Mouse (Mus musculus) liver, adult 2 months (tissue): ENCODE results near the gene Snx15. TPM values are rescaled to one million over a fixed set of nuclear protein-coding genes. Genes with fewer than 3 reads are reported as not detected.

Experiments used
- DNase-seq: peaks from one replicate; pipeline ENCODE4 v3.0.0-alpha.2; 2011; ENCODE audit warnings: low read depth, low spot score; ENCODE audit errors: extremely low read depth
- H3K27ac ChIP-seq: fragments of 200-500 bp; replicated peaks from 2 replicates; pipeline ENCODE4 v1.5.1; 2012; ENCODE audit warnings: low read depth, mild to moderate bottlenecking, control low read depth, inconsistent platforms, low read length; ENCODE audit not compliant: insufficient read depth
- H3K27me3 ChIP-seq: fragments of 200-500 bp; 2 replicates; pipeline ENCODE4 v1.6.1; 2012; ENCODE audit warnings: mild to moderate bottlenecking, moderate library complexity, low read length, inconsistent platforms; ENCODE audit not compliant: control insufficient read depth, insufficient read depth
- H3K36me3 ChIP-seq: fragments of 200-500 bp; 2 replicates; pipeline ENCODE4 v1.6.1; 2012; ENCODE audit warnings: low read length, inconsistent platforms; ENCODE audit not compliant: control insufficient read depth, insufficient read depth
- H3K4me1 ChIP-seq: fragments of 200-500 bp; 2 replicates; pipeline ENCODE4 v1.6.1; 2011; ENCODE audit warnings: low read length; ENCODE audit not compliant: control insufficient read depth, insufficient read depth
- H3K4me3 ChIP-seq: fragments of 200-500 bp; 2 replicates; pipeline ENCODE4 v1.5.1; 2011; ENCODE audit warnings: low read depth, mild to moderate bottlenecking, control low read depth, low read length, moderate library complexity; ENCODE audit not compliant: insufficient read depth
- H3K79me2 ChIP-seq: fragments of 200-500 bp; 2 replicates; pipeline ENCODE4 v1.6.1; 2012; ENCODE audit warnings: inconsistent platforms, mild to moderate bottlenecking, low read length, moderate library complexity; ENCODE audit not compliant: control insufficient read depth, insufficient read depth
- H3K9ac ChIP-seq: fragments of 200-500 bp; 2 replicates; pipeline ENCODE4 v1.6.1; 2012; ENCODE audit warnings: low read depth, mild to moderate bottlenecking, control low read depth, inconsistent platforms, low read length
- CTCF ChIP-seq: fragments of 200-500 bp; IDR thresholded peaks from 2 replicates; pipeline ENCODE4 v1.5.1; 2011; ENCODE audit warnings: low read depth, low read length, control low read depth
- POLR2A ChIP-seq: fragments of 200-500 bp; IDR thresholded peaks from 2 replicates; pipeline ENCODE4 v1.6.1; 2011; ENCODE audit warnings: low read length, control low read depth; ENCODE audit not compliant: insufficient read depth; ENCODE audit errors: extremely low read depth
- WGBS: fragments of 180-500 bp; shearing (Covaris S2); methylation state at CpG from one replicate; pipeline ENCODE4 v1.1.7; 2018; 5-methylcytosine and 5-hydroxymethylcytosine counted together
- polyA plus RNA-seq: library from polyadenylated mRNA; depleted of rRNA; stranded (reverse); fragments of >200 nt; gene quantifications from 2 replicates; pipeline ENCODE4 v1.2.3, GENCODE M21; 2012
- total RNA-seq: library from RNA; depleted of rRNA; stranded (reverse); fragments of >200 nt; gene quantifications from 2 replicates; pipeline ENCODE4 v1.2.3, GENCODE M21; 2014

Snx15 gene
- total and polyA plus RNA-seq, 2 experiments: 7.2 to 20.5 TPM

DNA sequence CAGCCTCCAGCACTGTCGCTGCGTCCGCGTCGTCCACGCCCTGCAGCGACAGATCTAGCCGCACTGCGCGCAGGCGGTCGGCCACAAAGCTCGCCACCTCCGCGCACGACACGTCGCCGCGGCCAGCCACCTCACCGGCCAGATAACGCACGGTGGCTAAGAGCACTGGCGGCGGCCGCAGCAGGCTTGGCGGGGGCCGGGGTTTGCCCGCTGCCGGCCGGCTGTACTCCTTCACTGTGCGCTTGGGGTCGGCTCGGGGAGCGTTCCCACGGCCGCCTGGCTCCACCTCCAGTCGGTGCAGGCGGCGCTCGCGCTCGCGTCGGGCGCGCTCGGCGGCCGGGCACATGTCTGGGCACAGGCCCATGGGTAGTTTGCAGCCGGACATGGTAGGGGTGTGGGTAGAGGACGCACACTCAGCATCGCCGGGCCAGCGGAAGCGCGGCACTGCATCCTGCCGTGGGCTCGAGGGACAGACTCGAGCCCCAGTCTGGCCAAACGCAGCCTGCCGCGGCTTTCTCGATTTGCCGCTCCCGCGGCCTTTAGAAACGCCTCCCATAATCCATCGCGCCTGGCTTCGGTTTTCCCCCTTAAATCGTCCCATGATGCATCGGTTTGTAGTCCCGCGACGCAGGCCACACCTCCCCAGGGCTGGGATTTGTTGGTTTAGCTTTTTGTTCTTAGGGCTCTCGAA, 10.0 kb downstream of the Snx15 start, which contains the start of gene Sac3d1:
Gene Sac3d1 (minus strand): TSS at position 665 of the 691 bp plus-strand sequence.
- Histone ChIP-seq H3K79me2 (no peaks in the 10 kb centered on the region), H3K4me3 (peak within 1 kb of the TSS; percentile 89), H3K27ac (peak within 1 kb of the TSS; percentile 74), H3K27me3 (no peaks in the 10 kb centered on the region), H3K36me3 (no peaks in the 10 kb centered on the region), H3K4me1 (0 out of 2 replicates have a peak, but pooled peaks cover 2% of the 10 kb centered on the region), H3K9ac (peak within 1 kb of the TSS; percentile 92)
- DNase-seq: peak; percentile 91
- TF ChIP-seq POLR2A (0 out of 2 replicates have a peak, but pooled peaks have one; percentile 39), CTCF (no peak)
- WGBS: under 1% methylated on average over 77 of the region's 77 CpGs

GRCm38 (mm10) chr19:6117346-6117985, 10.6 kb downstream of the Snx15 start:
- DNase-seq: no peak
- 4% methylated on average over 32 of the region's 32 CpGs for WGBS
- Histone ChIP-seq H3K4me1 (0 out of 2 replicates have a peak, but pooled peaks cover 2% of the 10 kb centered on the region), H3K27me3 (no peaks in the 10 kb centered on the region), H3K79me2 (no peaks in the 10 kb centered on the region), H3K27ac (peak overlapping the region; percentile 74), H3K36me3 (no peaks in the 10 kb centered on the region), H3K9ac (peak overlapping the region; percentile 92), H3K4me3 (peak overlapping the region; percentile 89)
- no peak for TF ChIP-seq CTCF
- TF ChIP-seq POLR2A: no peak

GRCm38 (mm10) chr19:6116113-6116850, 11.8 kb downstream of the Snx15 start:
- no peak overlapping the region for H3K9ac ChIP-seq
- no peak overlapping the region for H3K27ac ChIP-seq
- DNase-seq: no peak
- 89% methylated on average over 15 of the region's 15 CpGs for WGBS
- TF ChIP-seq POLR2A: no peak
- no peak for TF ChIP-seq CTCF
- H3K4me1 ChIP-seq: 0 out of 2 replicates have a peak, but pooled peaks cover 2% of the 10 kb centered on the region
- H3K79me2 ChIP-seq: no peaks in the 10 kb centered on the region
- H3K4me3 ChIP-seq: no peak overlapping the region
- no peaks in the 10 kb centered on the region for H3K27me3 ChIP-seq
- no peaks in the 10 kb centered on the region for H3K36me3 ChIP-seq

- Histone ChIP-seq H3K4me1 (no peaks in the 10 kb centered on the region), H3K4me3 (no peak overlapping the region), H3K27ac (no peak overlapping the region), H3K36me3 (no peaks in the 10 kb centered on the region), H3K9ac (no peak overlapping the region), H3K79me2 (no peaks in the 10 kb centered on the region), H3K27me3 (no peaks in the 10 kb centered on the region)
- TF ChIP-seq CTCF (no peak), POLR2A (no peak)
- DNase-seq: no peak
- 65% methylated on average over 6 of the region's 6 CpGs for WGBS
Observed at GRCm38 (mm10) chr19:6113116-6113515, 15.0 kb downstream of the Snx15 start.

DNA sequence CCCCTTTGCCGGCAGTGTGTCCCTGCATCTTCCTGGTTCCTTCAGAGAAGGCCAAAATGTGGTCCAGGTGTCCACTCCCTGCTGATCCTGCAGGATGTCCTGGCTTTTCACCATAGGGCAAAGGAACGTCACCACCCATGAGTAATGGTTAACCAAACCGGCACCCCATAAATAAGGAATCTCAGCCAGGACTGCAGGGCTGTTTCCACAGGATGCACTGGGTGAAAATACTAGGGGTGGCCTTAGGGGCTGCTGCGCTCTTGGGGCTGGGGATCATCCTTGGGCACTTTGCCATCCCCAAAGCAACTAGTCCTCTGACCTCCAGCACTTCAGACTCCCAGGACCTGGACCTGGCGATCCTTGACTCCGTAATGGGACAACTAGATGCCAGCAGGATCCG, 22.5 kb downstream of the Snx15 start, which contains the start of gene Naaladl1:
Gene Naaladl1 (plus strand): TSS at position 197 of the 400 bp plus-strand sequence.
- no peak within 1 kb of the TSS for H3K4me3 ChIP-seq
- H3K27me3 ChIP-seq: peaks cover 2% of the 10 kb centered on the region; the same call in 1 of the 2 replicates
- no peaks in the 10 kb centered on the region for H3K79me2 ChIP-seq
- no peaks in the 10 kb centered on the region for H3K4me1 ChIP-seq
- TF ChIP-seq POLR2A: no peak
- TF ChIP-seq CTCF: no peak
- H3K36me3 ChIP-seq: no peaks in the 10 kb centered on the region
- no peak within 1 kb of the TSS for H3K9ac ChIP-seq
- DNase-seq: no peak
- H3K27ac ChIP-seq: no peak within 1 kb of the TSS
- WGBS: 65% methylated on average over 7 of the region's 7 CpGs
